7 mouse cellular contexts compared by ENCODE assay signal in genomic region chr10:93640953-93641820, GRCm38 (mm10). TPM values are rescaled to one million over a fixed set of nuclear protein-coding genes. Genes with fewer than 3 reads are reported as not detected.
DNase-seq lines count a peak whose midpoint lies in the region; ATAC-seq and TF ChIP-seq lines count a peak whose summit lies in the region.

No protein-coding gene starts in this region.

- no peak for TF ChIP-seq POLR2A in ES-Bruce4 (IDR thresholded peaks at IDR 0.05; ENCODE audit: insufficient read depth, low read length)

- peak overlapping the region; percentile 76 for H3K4me3 ChIP-seq in ES-Bruce4 (ENCODE audit: low read depth, low read length)
- peak overlapping the region; percentile 75 for H3K4me3 ChIP-seq in embryonic facial prominence, embryonic 15.5 days (replicated peaks)
- H3K4me3 ChIP-seq in heart, embryonic 15.5 days, result peak overlapping the region; percentile 88
- H3K4me3 ChIP-seq in kidney, postnatal 0 days (replicated peaks; ENCODE audit: low read depth, low read length), result peak overlapping the region; percentile 66

- H3K9me3 ChIP-seq in ES-Bruce4 (replicated peaks; ENCODE audit: control insufficient read depth, insufficient read depth, low read length, poor library complexity, severe bottlenecking), result no peaks in the 10 kb centered on the region
- no peaks in the 10 kb centered on the region for H3K9me3 ChIP-seq in embryonic facial prominence, embryonic 15.5 days (replicated peaks)
- H3K9me3 ChIP-seq in heart, embryonic 15.5 days (replicated peaks), result no peaks in the 10 kb centered on the region
- H3K9me3 ChIP-seq in kidney, postnatal 0 days (replicated peaks; ENCODE audit: low read length), result no peaks in the 10 kb centered on the region

- TF ChIP-seq EP300 in ES-Bruce4 (IDR thresholded peaks at IDR 0.05; ENCODE audit: insufficient read depth, low read depth, low read length), result no peak

- H3K9ac ChIP-seq in ES-Bruce4 (ENCODE audit: low read depth, poor library complexity, severe bottlenecking), result peak overlapping the region; percentile 90
- H3K9ac ChIP-seq in embryonic facial prominence, embryonic 15.5 days, result peak overlapping the region; percentile 33
- peak overlapping the region; percentile 88 for H3K9ac ChIP-seq in heart, embryonic 15.5 days
- H3K9ac ChIP-seq in kidney, postnatal 0 days (ENCODE audit: low read depth, low read length), result peak overlapping the region; percentile 75

- H3K27me3 ChIP-seq in ES-Bruce4 (ENCODE audit: control insufficient read depth, insufficient read depth, low read length, poor library complexity, severe bottlenecking), result peaks cover 12% of the 10 kb centered on the region
- peaks cover 11% of the 10 kb centered on the region for H3K27me3 ChIP-seq in embryonic facial prominence, embryonic 15.5 days
- H3K27me3 ChIP-seq in heart, embryonic 15.5 days, result peaks cover 74% of the 10 kb centered on the region
- H3K27me3 ChIP-seq in kidney, postnatal 0 days (ENCODE audit: insufficient read depth, low read length), result 0 out of 2 replicates have a peak, but pooled peaks cover 2% of the 10 kb centered on the region

- peak overlapping the region; percentile 99 for H3K4me2 ChIP-seq in embryonic facial prominence, embryonic 15.5 days (replicated peaks)
- H3K4me2 ChIP-seq in heart, embryonic 15.5 days, result peak overlapping the region; percentile 98
- peak overlapping the region; percentile 90 for H3K4me2 ChIP-seq in kidney, postnatal 0 days (ENCODE audit: low read length)

- under 1% methylated on average over 64 of the region's 73 CpGs for WGBS in embryonic facial prominence, embryonic 15.5 days
- WGBS in heart, embryonic 15.5 days, result under 1% methylated on average over 70 of the region's 73 CpGs
- under 1% methylated on average over 60 of the region's 73 CpGs for WGBS in kidney, postnatal 0 days

- no peak for TF ChIP-seq CTCF in ES-Bruce4 (IDR thresholded peaks at IDR 0.05; ENCODE audit: low read depth, low read length)
- no peak for TF ChIP-seq CTCF in kidney, postnatal 0 days (IDR thresholded peaks at IDR 0.05; ENCODE audit: low read depth)

- DNase-seq in adrenal gland, postnatal 14 days, result peak; percentile 62
- DNase-seq in kidney, postnatal 0 days (ENCODE audit: low spot score), result no peak
- peak; percentile 52 for DNase-seq in lung, postnatal 36 days
- peak; percentile 13 for DNase-seq in right cerebral cortex, postnatal 14 days

- H3K36me3 ChIP-seq in ES-Bruce4 (ENCODE audit: control insufficient read depth, insufficient read depth, low read length, poor library complexity, severe bottlenecking), result no peaks in the 10 kb centered on the region
- no peaks in the 10 kb centered on the region for H3K36me3 ChIP-seq in embryonic facial prominence, embryonic 15.5 days
- no peaks in the 10 kb centered on the region for H3K36me3 ChIP-seq in heart, embryonic 15.5 days
- H3K36me3 ChIP-seq in kidney, postnatal 0 days (ENCODE audit: insufficient read depth, low read length), result no peaks in the 10 kb centered on the region

- no peak overlapping the region for H3K27ac ChIP-seq in ES-Bruce4 (ENCODE audit: insufficient read depth, low read length)
- no peak overlapping the region for H3K27ac ChIP-seq in embryonic facial prominence, embryonic 15.5 days (replicated peaks)
- H3K27ac ChIP-seq in heart, embryonic 15.5 days, result peak overlapping the region; percentile 61
- H3K27ac ChIP-seq in kidney, postnatal 0 days, result no peak overlapping the region; the same call in 1 of the 2 replicates

- ATAC-seq in embryonic facial prominence, embryonic 15.5 days (ENCODE audit: insufficient number of reproducible peaks, low FRiP score, low TSS enrichment, low read depth), result peak; percentile 56
- peak; percentile 53 for ATAC-seq in heart, embryonic 15.5 days (replicated peaks; ENCODE audit: insufficient number of reproducible peaks, insufficient read depth, low FRiP score, low read depth)
- ATAC-seq in kidney, postnatal 0 days (replicated peaks; ENCODE audit: low FRiP score, low read depth), result peak; percentile 57

- H3K4me1 ChIP-seq in ES-Bruce4 (ENCODE audit: control insufficient read depth, insufficient read depth, low read length), result no peaks in the 10 kb centered on the region
- peaks cover 20% of the 10 kb centered on the region for H3K4me1 ChIP-seq in embryonic facial prominence, embryonic 15.5 days
- peaks cover 29% of the 10 kb centered on the region for H3K4me1 ChIP-seq in heart, embryonic 15.5 days (replicated peaks)
- 0 out of 2 replicates have a peak, but pooled peaks cover 3% of the 10 kb centered on the region for H3K4me1 ChIP-seq in kidney, postnatal 0 days (replicated peaks; ENCODE audit: insufficient read depth, low read length)

RNA-seq across cellular contexts. Expression of gene Ntn4, which starts 0.7 kb away (rescaled TPM):
- polyA plus RNA-seq in ES-Bruce4 (2011; ENCODE audit: insufficient read depth, insufficient read length, low read depth, missing spikeins), result 2.2 TPM in 2 replicates
- total RNA-seq in adrenal gland, postnatal 14 days (2021), result 11.8 and 12.1 TPM in 2 replicates
- 1.1 TPM in 2 replicates for polyA plus RNA-seq in embryonic facial prominence, embryonic 15.5 days (2015; fragmentation: Nextera tagmentation; extraction: Ambion mirVana)
- 1.9 and 2.6 TPM in 2 replicates for polyA plus RNA-seq in heart, embryonic 15.5 days (2015; fragmentation: Nextera tagmentation; extraction: Ambion mirVana)
- polyA plus RNA-seq in kidney, postnatal 0 days (2015; fragmentation: Nextera tagmentation; extraction: Ambion mirVana), result 1.1 and 1.4 TPM in 2 replicates

RNA-seq across cellular contexts. Expression of gene Snrpf, which starts 51.7 kb away (rescaled TPM):
- 67.6 and 73.2 TPM in 2 replicates for polyA plus RNA-seq in ES-Bruce4 (2011; ENCODE audit: insufficient read depth, insufficient read length, low read depth, missing spikeins)
- total RNA-seq in adrenal gland, postnatal 14 days (2021), result 18.2 and 23.6 TPM in 2 replicates
- 103 and 107 TPM in 2 replicates for polyA plus RNA-seq in embryonic facial prominence, embryonic 15.5 days (2015; fragmentation: Nextera tagmentation; extraction: Ambion mirVana)
- polyA plus RNA-seq in heart, embryonic 15.5 days (2015; fragmentation: Nextera tagmentation; extraction: Ambion mirVana), result 60.5 and 69.9 TPM in 2 replicates
- 119 and 121 TPM in 2 replicates for polyA plus RNA-seq in kidney, postnatal 0 days (2015; fragmentation: Nextera tagmentation; extraction: Ambion mirVana)

Comparison
In these comparisons a context has a peak if more than half of its experiments do, and no peak if none do; other contexts are left out.
1. H3K9ac ChIP-seq: peak in every context shown above with its lines; median percentile 90 in ES-Bruce4; 88 in heart, embryonic 15.5 days; 75 in kidney, postnatal 0 days; 33 in embryonic facial prominence, embryonic 15.5 days.